Comparison of ENCODE assay signal across 12 mouse cellular contexts in the genomic region with DNA sequence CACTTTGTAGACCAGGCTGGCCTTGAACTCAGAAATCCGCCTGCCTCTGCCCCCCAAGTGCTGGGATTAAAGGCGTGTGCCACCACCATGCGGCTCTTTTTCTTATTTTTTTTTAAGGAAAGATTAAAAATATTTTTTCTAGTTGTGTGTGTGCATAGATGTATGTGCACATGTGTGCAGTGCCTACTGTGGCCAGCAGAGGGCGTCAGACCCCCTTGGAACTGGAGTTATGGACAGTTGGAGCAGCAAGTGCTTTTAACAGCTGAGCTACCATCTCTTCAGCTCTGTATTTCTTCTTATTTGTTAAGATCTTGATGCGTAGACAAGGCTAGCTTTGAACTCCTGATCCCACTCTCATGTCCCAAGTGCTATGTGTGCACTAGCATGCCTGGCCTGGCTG. TPM values are rescaled to one million over a fixed set of nuclear protein-coding genes. Genes with fewer than 3 reads are reported as not detected.
DNase-seq lines count a peak whose midpoint lies in the region; ATAC-seq and TF ChIP-seq lines count a peak whose summit lies in the region.
"Had no signal": no experiment of that assay in that cellular context is flagged by ENCODE, and none has a peak within 500 bp of the region (broad histone marks: within the 10 kb centered on the region; RNA-seq: fewer than 3 reads in every experiment).

No protein-coding gene starts in this region.

- 0 out of 2 replicates have a peak, but pooled peaks cover 8% of the 10 kb centered on the region for H3K36me3 ChIP-seq in heart, postnatal 0 days (replicated peaks; ENCODE audit: control insufficient read depth, insufficient read depth, low read length)
- H3K36me3 ChIP-seq in limb, embryonic 10.5 days = peaks cover 14% of the 10 kb centered on the region; the same call in 1 of the 2 replicates

- intact Hi-C loops in heart, postnatal 10 days (cut with DNase I) = no loop called here

- no peak overlapping the region for H3K27ac ChIP-seq in heart, postnatal 0 days (ENCODE audit: low read depth)
- no peak overlapping the region for H3K27ac ChIP-seq in limb, embryonic 10.5 days
- H3K27ac ChIP-seq: midbrain, embryonic 12.5 days had no signal

- WGBS in heart, postnatal 0 days = 73% methylated on average over 5 of the region's 5 CpGs
- WGBS in limb, embryonic 10.5 days = 66% methylated on average over 5 of the region's 5 CpGs

- no peak overlapping the region for H3K9ac ChIP-seq in heart, postnatal 0 days (replicated peaks; ENCODE audit: low read depth, low read length)
- H3K9ac ChIP-seq: midbrain, embryonic 12.5 days had no signal

- H3K27me3 ChIP-seq in heart, postnatal 0 days (ENCODE audit: control insufficient read depth, insufficient read depth, low read length) = no peaks in the 10 kb centered on the region
- no peaks in the 10 kb centered on the region for H3K27me3 ChIP-seq in limb, embryonic 10.5 days (ENCODE audit: low read depth, poor library complexity, severe bottlenecking)
- H3K27me3 ChIP-seq: midbrain, embryonic 12.5 days had no signal

- TF ChIP-seq CTCF in heart, postnatal 0 days (IDR thresholded peaks at IDR 0.05; ENCODE audit: low read depth) = peak; percentile 27

- no peak for ATAC-seq in heart, postnatal 0 days (ENCODE audit: insufficient read depth, low read depth)
- no peak for ATAC-seq in megakaryocyte, adult 5-6 weeks (ENCODE audit: poor library complexity, severe bottlenecking)
- ATAC-seq: forebrain, embryonic 14.5 days had no signal

- no peak for TF ChIP-seq EP300 in heart, postnatal 0 days (IDR thresholded peaks at IDR 0.05; ENCODE audit: low read depth)

- no peak overlapping the region for H3K4me3 ChIP-seq in heart, postnatal 0 days (ENCODE audit: low read depth, low read length)
- no peak overlapping the region for H3K4me3 ChIP-seq in limb, embryonic 10.5 days
- H3K4me3 ChIP-seq: midbrain, embryonic 12.5 days had no signal

- peaks cover 5% of the 10 kb centered on the region; the same call in 1 of the 2 replicates for H3K4me1 ChIP-seq in heart, postnatal 0 days (ENCODE audit: control insufficient read depth, insufficient read depth)
- 0 out of 2 replicates have a peak, but pooled peaks cover 6% of the 10 kb centered on the region for H3K4me1 ChIP-seq in limb, embryonic 10.5 days

- no peak overlapping the region for H3K4me2 ChIP-seq in heart, postnatal 0 days (ENCODE audit: low read depth, low read length)
- H3K4me2 ChIP-seq: midbrain, embryonic 12.5 days had no signal

- DNase-seq in heart, postnatal 0 days (ENCODE audit: low spot score) = no peak
- DNase-seq in heart, postnatal 10 days = no peak
- DNase-seq in right cerebral cortex, postnatal 4 days = peak; percentile 63
- DNase-seq in right cerebral cortex, postnatal 10 days (ENCODE audit: low spot score in 2 of 2) = no peak
- DNase-seq in induced T-regulatory cell, adult 2 months (ENCODE audit: low read depth) = peak; percentile 50
- no peak for DNase-seq in limb, embryonic 10.5 days (ENCODE audit: low spot score)
- no peak for DNase-seq in ovary, postnatal 14 days (ENCODE audit: low spot score)
- DNase-seq: cerebellum, postnatal 36 days; heart, postnatal 14 days had no signal

- no peaks in the 10 kb centered on the region for H3K9me3 ChIP-seq in heart, postnatal 0 days (replicated peaks; ENCODE audit: control insufficient read depth, low read length)
- no peaks in the 10 kb centered on the region for H3K9me3 ChIP-seq in limb, embryonic 10.5 days (replicated peaks)
- H3K9me3 ChIP-seq: midbrain, embryonic 12.5 days had no signal

RNA-seq across cellular contexts. Expression of a gene that starts 13.2 kb away (rescaled TPM):
- total RNA-seq in heart, postnatal 0 days (2014; rRNA removed; ENCODE audit: low replicate concordance) = 16.3 and 17.2 TPM in 2 replicates
- 7.2 and 7.8 TPM in 2 replicates for polyA plus RNA-seq in heart, postnatal 0 days (2015; fragmentation: Nextera tagmentation; extraction: Ambion mirVana)
- total RNA-seq in heart, postnatal 10 days (2021) = 10 to 100 TPM in 1 of 2 experiments, 1 to 10 TPM in 1; 9.6 to 10.2 TPM
- polyA plus RNA-seq in limb, embryonic 10.5 days (2016; fragmentation: Nextera tagmentation; extraction: Ambion mirVana) = 8.1 and 8.6 TPM in 2 replicates
- total RNA-seq in megakaryocyte, adult 5-6 weeks (2015) = 4.6 and 5.9 TPM in 2 replicates
- total RNA-seq in megakaryocyte, adult 5-6 weeks (2017) = 5.5 and 6.3 TPM in 2 replicates

RNA-seq across cellular contexts. Expression of a gene that starts 25.6 kb away (rescaled TPM):
- 3.1 and 11.5 TPM in 2 replicates for total RNA-seq in heart, postnatal 0 days (2014; rRNA removed; ENCODE audit: low replicate concordance)
- 2.9 and 3.4 TPM in 2 replicates for polyA plus RNA-seq in heart, postnatal 0 days (2015; fragmentation: Nextera tagmentation; extraction: Ambion mirVana)
- total RNA-seq in heart, postnatal 10 days (2021) = 1 to 10 TPM; 4.2 to 5.4 TPM
- polyA plus RNA-seq in limb, embryonic 10.5 days (2016; fragmentation: Nextera tagmentation; extraction: Ambion mirVana) = 0.44 and 0.75 TPM in 2 replicates
- total RNA-seq in megakaryocyte, adult 5-6 weeks (2015) = 0.04 TPM in 1 of 2 replicates, not detected in the other
- not detected in 2 replicates for total RNA-seq in megakaryocyte, adult 5-6 weeks (2017)

RNA-seq across cellular contexts. Expression of a gene that starts 58.8 kb away (rescaled TPM):
- total RNA-seq in heart, postnatal 0 days (2014; rRNA removed; ENCODE audit: low replicate concordance) = 149 and 227 TPM in 2 replicates
- 372 and 387 TPM in 2 replicates for polyA plus RNA-seq in heart, postnatal 0 days (2015; fragmentation: Nextera tagmentation; extraction: Ambion mirVana)
- 100 to 1,000 TPM; 131 to 137 TPM for total RNA-seq in heart, postnatal 10 days (2021)
- 1,855 and 1,993 TPM in 2 replicates for polyA plus RNA-seq in limb, embryonic 10.5 days (2016; fragmentation: Nextera tagmentation; extraction: Ambion mirVana)
- total RNA-seq in megakaryocyte, adult 5-6 weeks (2015) = 563 and 570 TPM in 2 replicates
- total RNA-seq in megakaryocyte, adult 5-6 weeks (2017) = 790 and 821 TPM in 2 replicates

Comparison
In these comparisons a context has a peak if more than half of its experiments do, and no peak if none do; other contexts are left out.
1. DNase-seq: peak in right cerebral cortex, postnatal 4 days (single experiment) and induced T-regulatory cell, adult 2 months (single experiment); none in heart, postnatal 0 days (single experiment), heart, postnatal 10 days (0 of 2), right cerebral cortex, postnatal 10 days (0 of 2), limb, embryonic 10.5 days (single experiment) and ovary, postnatal 14 days (single experiment).